Comparison of ENCODE assay signal across 12 mouse cellular contexts in genomic region chr13:36729731-36730340, GRCm38 (mm10). TPM values are rescaled to one million over a fixed set of nuclear protein-coding genes. Genes with fewer than 3 reads are reported as not detected.
A peak's percentile ranks its signal among the peaks of the same experiment; 100 is the strongest.
DNase-seq lines count a peak whose midpoint lies in the region; ATAC-seq lines count a peak whose summit lies in the region.
"Had no signal": no experiment of that assay in that cellular context is flagged by ENCODE, and none has a peak within 500 bp of the region (broad histone marks: within the 10 kb centered on the region; RNA-seq: fewer than 3 reads in every experiment).

No protein-coding gene starts in this region.

- no peak overlapping the region for H3K27ac ChIP-seq in liver, embryonic 15.5 days (replicated peaks)
- H3K27ac ChIP-seq in forebrain, embryonic 12.5 days = peak overlapping the region; percentile 81
- H3K27ac ChIP-seq in limb, embryonic 12.5 days = no peak overlapping the region

- intact Hi-C loops in gastrocnemius, postnatal 36 days (cut with DNase I) = loop anchor here (10.0 kb wide), 1 partner anchor 445 kb away; no protein-coding TSS in a partner anchor
- intact Hi-C loops in left cerebral cortex, postnatal 14 days (cut with DNase I) = loop anchor here (5.0 to 10.0 kb wide), 4 partner anchors 153 to 613 kb away; partner anchors contain the start of genes Fars2 and Lyrm4

- DNase-seq in liver = no peak
- DNase-seq in retina, embryonic 14.5 days (ENCODE audit: low spot score) = peak; percentile 32
- DNase-seq in kidney, postnatal 25 days = no peak
- DNase-seq in gastrocnemius, postnatal 36 days = no peak
- no peak for DNase-seq in left cerebral cortex, postnatal 14 days (ENCODE audit: low spot score in 2 of 2)
- DNase-seq: kidney, adult 11 months; thymus, adult 2 months had no signal

- 25% methylated on average over 13 of the region's 13 CpGs for WGBS in liver, embryonic 15.5 days (ENCODE audit: insufficient replicate concordance)
- 3% methylated on average over 13 of the region's 13 CpGs for WGBS in forebrain, embryonic 12.5 days
- WGBS in limb, embryonic 12.5 days = 17% methylated on average over 13 of the region's 13 CpGs

- H3K9me3 ChIP-seq in liver, embryonic 15.5 days (replicated peaks) = no peaks in the 10 kb centered on the region
- no peaks in the 10 kb centered on the region for H3K9me3 ChIP-seq in forebrain, embryonic 12.5 days
- no peaks in the 10 kb centered on the region for H3K9me3 ChIP-seq in limb, embryonic 12.5 days

- H3K4me3 ChIP-seq in liver, embryonic 15.5 days (replicated peaks) = no peak overlapping the region
- peak overlapping the region; percentile 40 for H3K4me3 ChIP-seq in forebrain, embryonic 12.5 days (replicated peaks)
- H3K4me3 ChIP-seq in limb, embryonic 12.5 days (replicated peaks) = no peak overlapping the region

- H3K27me3 ChIP-seq in liver, embryonic 15.5 days = peaks cover 98% of the 10 kb centered on the region
- peaks cover 79% of the 10 kb centered on the region for H3K27me3 ChIP-seq in forebrain, embryonic 12.5 days
- peaks cover 82% of the 10 kb centered on the region for H3K27me3 ChIP-seq in limb, embryonic 12.5 days

- H3K36me3 ChIP-seq in liver, embryonic 15.5 days (replicated peaks) = no peaks in the 10 kb centered on the region
- no peaks in the 10 kb centered on the region for H3K36me3 ChIP-seq in forebrain, embryonic 12.5 days (replicated peaks)
- no peaks in the 10 kb centered on the region for H3K36me3 ChIP-seq in limb, embryonic 12.5 days

- peaks cover 26% of the 10 kb centered on the region for H3K4me1 ChIP-seq in liver, embryonic 15.5 days (replicated peaks)
- H3K4me1 ChIP-seq in forebrain, embryonic 12.5 days = peaks cover 33% of the 10 kb centered on the region
- H3K4me1 ChIP-seq in limb, embryonic 12.5 days (replicated peaks) = peaks cover 27% of the 10 kb centered on the region

- no peak overlapping the region for H3K9ac ChIP-seq in liver, embryonic 15.5 days
- peak overlapping the region; percentile 59 for H3K9ac ChIP-seq in forebrain, embryonic 12.5 days
- 0 out of 2 replicates have a peak overlapping the region, but pooled peaks have one; percentile 12 for H3K9ac ChIP-seq in limb, embryonic 12.5 days (replicated peaks)

- H3K4me2 ChIP-seq in liver, embryonic 15.5 days = peak overlapping the region; percentile 3; the same call in 1 of the 2 replicates
- H3K4me2 ChIP-seq in forebrain, embryonic 12.5 days = peak overlapping the region; percentile 67
- peak overlapping the region; percentile 10; the same call in 1 of the 2 replicates for H3K4me2 ChIP-seq in limb, embryonic 12.5 days

- no peak for ATAC-seq in liver, embryonic 15.5 days (ENCODE audit: insufficient read depth)
- ATAC-seq in forebrain, embryonic 12.5 days (ENCODE audit: low FRiP score) = no peak
- ATAC-seq in limb, embryonic 12.5 days (ENCODE audit: insufficient number of reproducible peaks, insufficient read depth, low FRiP score, low TSS enrichment, low read depth) = no peak
- ATAC-seq: CD4-positive, CD25-positive, alpha-beta regulatory T cell, adult 4 months had no signal

RNA-seq across cellular contexts. Expression of gene Nrn1, which starts 5.1 kb away (rescaled TPM):
- 51.6 and 54.6 TPM in 2 replicates for polyA plus RNA-seq in liver, embryonic 15.5 days (2015; fragmentation: Nextera tagmentation; extraction: Ambion mirVana)
- 43.5 and 43.8 TPM in 2 replicates for polyA plus RNA-seq in forebrain, embryonic 12.5 days (2016; fragmentation: Nextera tagmentation; extraction: Ambion mirVana)
- polyA plus RNA-seq in limb, embryonic 12.5 days (2016; fragmentation: Nextera tagmentation; extraction: Ambion mirVana) = 2.9 and 3.4 TPM in 2 replicates
- 1 to 10 TPM in 1 of 2 experiments, under 1 TPM in 1; 0.89 to 1.1 TPM for total RNA-seq in gastrocnemius, postnatal 36 days (2021)
- 100 to 1,000 TPM; 259 to 287 TPM for total RNA-seq in left cerebral cortex, postnatal 14 days (2021)
- total RNA-seq: common myeloid progenitor, adult 5-6 weeks had no signal

Comparison
In these comparisons a context has a peak if more than half of its experiments do, and no peak if none do; other contexts are left out.
1. H3K4me2 ChIP-seq: peak in every context shown above with its lines; median percentile 67 in forebrain, embryonic 12.5 days; 10 in limb, embryonic 12.5 days; 3 in liver, embryonic 15.5 days.
2. RNA of gene Nrn1, which starts 5.1 kb away (polyA plus RNA-seq): 51.6 to 54.6 TPM in liver, embryonic 15.5 days and 43.5 to 43.8 TPM in forebrain, embryonic 12.5 days; 2.9 to 3.4 TPM in limb, embryonic 12.5 days; every median in the first group is over 10 times any median in the second.